Mouse (Mus musculus): ENCODE measurements around the gene Hoga1. TPM values are rescaled to one million over a fixed set of nuclear protein-coding genes. Genes with fewer than 3 reads are reported as not detected.

Hoga1 gene
- 1.6 and 1.7 TPM in 2 replicates for polyA plus RNA-seq (2015; fragmentation: Nextera tagmentation; extraction: Ambion mirVana)

GRCm38 (mm10) chr19:42045269-42046102 is at the start of gene Hoga1:
TSS of gene Hoga1 (plus strand) at chr19:42045610.
- Histone ChIP-seq H3K9ac (peak within 1 kb of the TSS; percentile 21), H3K36me3 (no peaks in the 10 kb centered on the region), H3K27ac (no peak within 1 kb of the TSS)

GRCm38 (mm10) chr19:41997090-41997489 is 48.3 kb upstream of the Hoga1 start:
- Histone ChIP-seq H3K27ac (no peak overlapping the region), H3K4me2 (replicated peaks) (no peak overlapping the region), H3K9me3 (no peaks in the 10 kb centered on the region), H3K27me3 (replicated peaks) (no peaks in the 10 kb centered on the region), H3K4me1 (replicated peaks) (peaks cover 38% of the 10 kb centered on the region), H3K36me3 (no peaks in the 10 kb centered on the region), H3K4me3 (replicated peaks) (no peak overlapping the region), H3K9ac (no peak overlapping the region)
- WGBS = 77% methylated on average over 10 of the region's 10 CpGs
- ATAC-seq = no peak

More at GRCm38 (mm10) chr19:42045269-42046102, at the start of gene Hoga1:
- H3K9me3 ChIP-seq = no peaks in the 10 kb centered on the region
- peak within 1 kb of the TSS; percentile 64 for H3K4me2 ChIP-seq (replicated peaks)
- H3K4me1 ChIP-seq (replicated peaks) = peaks cover 8% of the 10 kb centered on the region
- 18% methylated on average over 23 of the region's 23 CpGs for WGBS
- ATAC-seq = peak; percentile 97
- peak within 1 kb of the TSS; percentile 38 for H3K4me3 ChIP-seq (replicated peaks)
- H3K27me3 ChIP-seq (replicated peaks) = no peaks in the 10 kb centered on the region

- no peaks in the 10 kb centered on the region for H3K27me3 ChIP-seq (replicated peaks)
- H3K27ac ChIP-seq = no peak overlapping the region
- WGBS = 81% methylated on average over 9 of the region's 9 CpGs
- no peaks in the 10 kb centered on the region for H3K36me3 ChIP-seq
- no peak overlapping the region for H3K9ac ChIP-seq
- ATAC-seq = no peak
- H3K9me3 ChIP-seq = no peaks in the 10 kb centered on the region
- peaks cover 30% of the 10 kb centered on the region for H3K4me1 ChIP-seq (replicated peaks)
- no peak overlapping the region for H3K4me2 ChIP-seq (replicated peaks)
- no peak overlapping the region for H3K4me3 ChIP-seq (replicated peaks)
Measured at GRCm38 (mm10) chr19:41998770-41999548, 46.5 kb upstream of the Hoga1 start.

GRCm38 (mm10) chr19:41999688-42000283 is 45.6 kb upstream of the Hoga1 start:
- peak; percentile 26; the same call in 1 of the 2 replicates for ATAC-seq
- H3K4me3 ChIP-seq (replicated peaks) = no peak overlapping the region
- H3K4me1 ChIP-seq (replicated peaks) = peaks cover 36% of the 10 kb centered on the region
- no peak overlapping the region for H3K9ac ChIP-seq
- H3K27ac ChIP-seq = peak overlapping the region; percentile 68; the same call in 1 of the 2 replicates
- H3K9me3 ChIP-seq = no peaks in the 10 kb centered on the region
- H3K36me3 ChIP-seq = no peaks in the 10 kb centered on the region
- H3K27me3 ChIP-seq (replicated peaks) = no peaks in the 10 kb centered on the region
- 78% methylated on average over 4 of the region's 4 CpGs for WGBS
- H3K4me2 ChIP-seq (replicated peaks) = no peak overlapping the region

GRCm38 (mm10) chr19:42000446-42000958 is 44.9 kb upstream of the Hoga1 start:
- Histone ChIP-seq H3K27ac (peak overlapping the region; percentile 68), H3K9me3 (no peaks in the 10 kb centered on the region), H3K9ac (no peak overlapping the region), H3K4me1 (replicated peaks) (peaks cover 33% of the 10 kb centered on the region), H3K36me3 (no peaks in the 10 kb centered on the region), H3K4me3 (replicated peaks) (no peak overlapping the region), H3K4me2 (replicated peaks) (peak overlapping the region; percentile 20; the same call in 1 of the 2 replicates), H3K27me3 (replicated peaks) (no peaks in the 10 kb centered on the region)
- peak; percentile 37; the same call in 1 of the 2 replicates for ATAC-seq
- 24% methylated on average over 4 of the region's 4 CpGs for WGBS

GRCm38 (mm10) chr19:42001253-42001980 is 44.0 kb upstream of the Hoga1 start:
- ATAC-seq = no peak
- Histone ChIP-seq H3K27me3 (replicated peaks) (no peaks in the 10 kb centered on the region), H3K4me3 (replicated peaks) (no peak overlapping the region), H3K27ac (peak overlapping the region; percentile 68), H3K4me2 (replicated peaks) (no peak overlapping the region), H3K9me3 (no peaks in the 10 kb centered on the region), H3K9ac (no peak overlapping the region), H3K36me3 (no peaks in the 10 kb centered on the region), H3K4me1 (replicated peaks) (peaks cover 36% of the 10 kb centered on the region)
- 90% methylated on average over 12 of the region's 12 CpGs for WGBS

- no peak for ATAC-seq
- H3K4me1 ChIP-seq (replicated peaks) = peaks cover 38% of the 10 kb centered on the region
- H3K9ac ChIP-seq = no peak overlapping the region
- H3K4me2 ChIP-seq (replicated peaks) = no peak overlapping the region
- WGBS = 57% methylated on average over 6 of the region's 6 CpGs
- peak overlapping the region; percentile 2; the same call in 1 of the 2 replicates for H3K27ac ChIP-seq
- H3K36me3 ChIP-seq = no peaks in the 10 kb centered on the region
- H3K27me3 ChIP-seq (replicated peaks) = no peaks in the 10 kb centered on the region
- no peak overlapping the region for H3K4me3 ChIP-seq (replicated peaks)
- no peaks in the 10 kb centered on the region for H3K9me3 ChIP-seq
Measured at GRCm38 (mm10) chr19:42004258-42004657, 41.2 kb upstream of the Hoga1 start.

- Histone ChIP-seq H3K4me2 (replicated peaks) (no peak overlapping the region), H3K4me3 (replicated peaks) (no peak overlapping the region), H3K36me3 (no peaks in the 10 kb centered on the region), H3K27ac (no peak overlapping the region), H3K4me1 (replicated peaks) (peaks cover 28% of the 10 kb centered on the region), H3K9ac (no peak overlapping the region), H3K9me3 (no peaks in the 10 kb centered on the region), H3K27me3 (replicated peaks) (no peaks in the 10 kb centered on the region)
- WGBS = 74% methylated on average over 3 of the region's 3 CpGs
- no peak for ATAC-seq
Measured at GRCm38 (mm10) chr19:42005616-42006015, 39.8 kb upstream of the Hoga1 start.

GRCm38 (mm10) chr19:42006568-42006967 is 38.8 kb upstream of the Hoga1 start:
- no peak for ATAC-seq
- WGBS = 56% methylated on average over 8 of the region's 8 CpGs
- H3K27ac ChIP-seq = no peak overlapping the region

GRCm38 (mm10) chr19:42008586-42008985 is 36.8 kb upstream of the Hoga1 start:
- WGBS = 61% methylated on average over 3 of the region's 3 CpGs
- ATAC-seq = no peak
- Histone ChIP-seq H3K9ac (no peak overlapping the region), H3K4me1 (replicated peaks) (peaks cover 17% of the 10 kb centered on the region), H3K27ac (no peak overlapping the region), H3K27me3 (replicated peaks) (no peaks in the 10 kb centered on the region), H3K9me3 (no peaks in the 10 kb centered on the region), H3K36me3 (no peaks in the 10 kb centered on the region), H3K4me3 (replicated peaks) (no peak overlapping the region), H3K4me2 (replicated peaks) (no peak overlapping the region)

More at GRCm38 (mm10) chr19:42006568-42006967, 38.8 kb upstream of the Hoga1 start:
- Histone ChIP-seq H3K4me3 (replicated peaks) (no peak overlapping the region), H3K27me3 (replicated peaks) (no peaks in the 10 kb centered on the region), H3K4me2 (replicated peaks) (no peak overlapping the region), H3K36me3 (no peaks in the 10 kb centered on the region), H3K4me1 (replicated peaks) (peaks cover 18% of the 10 kb centered on the region), H3K9me3 (no peaks in the 10 kb centered on the region), H3K9ac (no peak overlapping the region)

GRCm38 (mm10) chr19:42009067-42009466 is 36.3 kb upstream of the Hoga1 start:
- Histone ChIP-seq H3K27ac (no peak overlapping the region), H3K4me1 (replicated peaks) (peaks cover 15% of the 10 kb centered on the region), H3K4me3 (replicated peaks) (no peak overlapping the region), H3K4me2 (replicated peaks) (no peak overlapping the region), H3K9ac (no peak overlapping the region), H3K27me3 (replicated peaks) (no peaks in the 10 kb centered on the region), H3K36me3 (no peaks in the 10 kb centered on the region), H3K9me3 (no peaks in the 10 kb centered on the region)
- WGBS = 44% methylated on average over 7 of the region's 7 CpGs
- no peak for ATAC-seq

Measured in intestine, embryonic 15.5 days (tissue).